Mouse (Mus musculus) stomach, embryonic 16.5 days (tissue): Measurements from ENCODE around the gene Lmln. TPM values are rescaled to one million over a fixed set of nuclear protein-coding genes. Genes with fewer than 3 reads are reported as not detected.

Source experiments
- ATAC-seq: fragments of 200-750 bp; cut with Nextera tagmentation; 2 replicates; pipeline ENCODE4 v1.8.0; 2017; ENCODE audit warnings: moderate number of reproducible peaks, moderate TSS enrichment; ENCODE audit not compliant: insufficient read depth, low FRiP score
- H3K27ac ChIP-seq: fragments of 300-500 bp; sonication (generic); 2 replicates; pipeline ENCODE4 v1.5.1; 2014; ENCODE audit warnings: low read length
- H3K27me3 ChIP-seq: fragments of 300-500 bp; sonication (generic); 2 replicates; pipeline ENCODE4 v1.6.1; 2014; ENCODE audit warnings: low read length, control low read depth, mixed read lengths; ENCODE audit not compliant: control insufficient read depth, insufficient read depth
- H3K36me3 ChIP-seq: fragments of 300-500 bp; sonication (generic); 2 replicates; pipeline ENCODE4 v1.6.1; 2014; ENCODE audit warnings: low read length; ENCODE audit not compliant: control insufficient read depth, insufficient read depth
- H3K4me1 ChIP-seq: fragments of 300-500 bp; sonication (generic); 2 replicates; pipeline ENCODE4 v1.6.1; 2014; ENCODE audit warnings: low read length, control low read depth, mixed read lengths; ENCODE audit not compliant: control insufficient read depth, insufficient read depth
- H3K4me2 ChIP-seq: fragments of 300-500 bp; sonication (generic); 2 replicates; pipeline ENCODE4 v1.6.1; 2014; ENCODE audit warnings: low read depth, low read length, mixed read lengths
- H3K4me3 ChIP-seq: fragments of 300-500 bp; sonication (generic); replicated peaks from 2 replicates; pipeline ENCODE4 v1.5.1; 2014; ENCODE audit warnings: mild to moderate bottlenecking, low read length
- H3K9ac ChIP-seq: fragments of 300-500 bp; sonication (generic); 2 replicates; pipeline ENCODE4 v1.6.1; 2014; ENCODE audit warnings: low read length
- H3K9me3 ChIP-seq: fragments of 300-500 bp; sonication (generic); replicated peaks from 2 replicates; pipeline ENCODE4 v1.6.1; 2016; ENCODE audit warnings: low read length, control low read depth; ENCODE audit not compliant: control insufficient read depth
- WGBS: fragments of 180-500 bp; shearing (Covaris S2); extraction: QIAGEN DNeasy Blood & Tissue Kit; methylation state at CpG from one replicate; pipeline ENCODE4 v1.1.7; 2014; 5-methylcytosine and 5-hydroxymethylcytosine counted together
- polyA plus RNA-seq: library from polyadenylated mRNA; unstranded; fragments of >200 nt; fragmentation: Nextera tagmentation; extraction: Ambion mirVana; gene quantifications from 2 replicates; pipeline ENCODE4 v1.2.1, GENCODE M21; 2015

Gene Lmln
- polyA plus RNA-seq, 1 experiment from 2014 or later, result 2.8 TPM

DNA sequence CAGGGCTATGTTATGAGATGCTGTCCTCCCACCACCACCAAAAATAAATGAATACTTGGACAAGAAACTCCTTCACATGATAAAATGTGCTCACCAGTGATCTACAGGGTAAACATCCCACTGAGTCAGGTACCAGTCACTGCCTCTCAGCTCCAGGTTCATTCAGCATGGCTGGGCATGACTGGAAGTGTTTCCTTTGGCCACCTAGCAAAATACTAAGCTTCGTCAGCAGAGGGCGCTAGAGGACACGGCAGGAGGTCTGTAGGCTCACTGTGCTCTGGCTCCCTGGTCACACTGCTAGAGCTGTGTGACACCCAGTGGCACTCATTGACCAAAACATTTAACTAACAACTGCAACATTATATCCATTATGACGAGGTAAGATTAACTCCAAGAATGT, 38.6 kb upstream of the Lmln start:
- ATAC-seq, result peak; percentile 77
- H3K36me3 ChIP-seq, result no peaks in the 10 kb centered on the region
- H3K9me3 ChIP-seq, result no peaks in the 10 kb centered on the region
- no peaks in the 10 kb centered on the region for H3K27me3 ChIP-seq
- no peak overlapping the region for H3K4me3 ChIP-seq
- WGBS, result 4% methylated on average over 4 of the region's 4 CpGs
- H3K27ac ChIP-seq, result no peak overlapping the region
- H3K4me1 ChIP-seq, result peaks cover 3% of the 10 kb centered on the region; the same call in 1 of the 2 replicates
- no peak overlapping the region for H3K4me2 ChIP-seq
- no peak overlapping the region for H3K9ac ChIP-seq

- no peak overlapping the region for H3K9ac ChIP-seq
- H3K27me3 ChIP-seq, result no peaks in the 10 kb centered on the region
- 0 out of 2 replicates have a peak, but pooled peaks cover 3% of the 10 kb centered on the region for H3K4me1 ChIP-seq
- H3K9me3 ChIP-seq, result no peaks in the 10 kb centered on the region
- no peaks in the 10 kb centered on the region for H3K36me3 ChIP-seq
- 49% methylated on average over 8 of the region's 8 CpGs for WGBS
- no peak overlapping the region for H3K27ac ChIP-seq
- no peak overlapping the region for H3K4me3 ChIP-seq
- no peak overlapping the region for H3K4me2 ChIP-seq
- peak; percentile 56 for ATAC-seq
These were observed 37.7 kb upstream of the Lmln start for GRCm38 (mm10) chr16:33024456-33025104.

DNA sequence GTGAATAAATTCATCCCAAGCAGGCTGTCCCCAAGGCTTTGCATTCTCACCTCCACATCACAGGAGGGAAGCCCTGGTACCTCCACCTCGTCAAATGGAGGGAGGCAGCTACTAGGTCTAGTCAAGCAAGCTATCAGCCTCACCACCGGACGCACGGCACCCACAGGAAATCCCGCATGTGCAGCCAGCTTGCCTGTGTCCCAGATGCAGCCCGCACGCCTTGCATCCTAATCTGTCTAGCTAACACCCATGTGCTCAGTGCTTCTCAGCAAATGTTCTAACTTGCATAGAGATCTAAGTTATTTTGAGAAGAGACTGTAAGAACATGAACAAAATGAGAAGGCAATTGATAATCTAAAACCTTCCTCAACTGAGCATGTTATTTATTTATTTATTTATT, 36.0 kb upstream of the Lmln start:
- no peaks in the 10 kb centered on the region for H3K9me3 ChIP-seq
- H3K4me1 ChIP-seq, result 0 out of 2 replicates have a peak, but pooled peaks cover 3% of the 10 kb centered on the region
- WGBS, result 81% methylated on average over 7 of the region's 7 CpGs
- H3K4me3 ChIP-seq, result no peak overlapping the region
- H3K27ac ChIP-seq, result no peak overlapping the region
- no peaks in the 10 kb centered on the region for H3K36me3 ChIP-seq
- no peaks in the 10 kb centered on the region for H3K27me3 ChIP-seq
- no peak overlapping the region for H3K9ac ChIP-seq
- no peak for ATAC-seq
- no peak overlapping the region for H3K4me2 ChIP-seq

DNA sequence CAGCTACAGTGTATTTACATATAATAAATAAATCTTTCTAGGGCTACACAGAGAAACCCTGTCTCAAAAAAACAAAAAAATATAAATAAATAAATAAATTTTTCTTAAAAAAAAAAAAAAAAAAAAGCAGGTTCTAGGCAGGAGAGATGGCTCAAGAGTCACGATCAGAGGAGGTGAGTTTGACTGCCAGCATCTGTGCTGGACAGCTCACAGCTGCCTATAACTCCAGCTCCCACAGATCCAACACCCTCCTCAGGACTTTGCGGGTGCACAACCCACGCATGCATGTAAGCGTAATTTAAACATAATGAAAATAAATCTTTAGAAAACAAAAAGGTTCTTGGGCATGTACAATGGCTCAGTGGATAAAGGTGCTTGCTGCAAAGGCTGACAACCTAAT, 26.3 kb upstream of the Lmln start:
- Histone ChIP-seq H3K4me3 (no peak overlapping the region), H3K27ac (no peak overlapping the region)

DNA sequence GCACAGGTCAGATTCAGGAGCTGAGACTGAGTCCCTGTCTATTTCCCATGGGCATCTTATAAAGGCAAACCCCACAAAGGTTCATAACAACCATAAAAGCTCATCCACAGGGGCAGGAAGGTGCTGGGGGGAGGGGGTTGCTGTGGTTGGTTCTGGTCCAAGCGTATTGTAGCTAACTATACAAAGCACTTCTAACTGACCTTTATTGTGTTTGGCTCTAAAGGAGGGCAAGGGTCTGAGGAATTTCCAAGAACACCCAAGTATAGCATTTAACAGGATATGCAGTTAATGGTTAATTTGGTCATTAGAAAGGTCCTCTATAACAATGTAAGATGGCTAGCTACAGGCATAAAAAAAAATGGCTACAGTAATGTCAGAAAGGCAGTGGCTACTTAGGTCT, 19.6 kb upstream of the Lmln start:
- H3K27ac ChIP-seq, result no peak overlapping the region
- no peak overlapping the region for H3K4me2 ChIP-seq
- 77% methylated on average over 1 of the region's 1 CpGs for WGBS

More for the DNA sequence above, 26.3 kb upstream of the Lmln start:
- H3K9ac ChIP-seq, result no peak overlapping the region
- H3K36me3 ChIP-seq, result no peaks in the 10 kb centered on the region
- no peaks in the 10 kb centered on the region for H3K9me3 ChIP-seq
- no peak overlapping the region for H3K4me2 ChIP-seq
- H3K4me1 ChIP-seq, result no peaks in the 10 kb centered on the region
- H3K27me3 ChIP-seq, result no peaks in the 10 kb centered on the region
- 65% methylated on average over 4 of the region's 4 CpGs for WGBS
- no peak for ATAC-seq

DNA sequence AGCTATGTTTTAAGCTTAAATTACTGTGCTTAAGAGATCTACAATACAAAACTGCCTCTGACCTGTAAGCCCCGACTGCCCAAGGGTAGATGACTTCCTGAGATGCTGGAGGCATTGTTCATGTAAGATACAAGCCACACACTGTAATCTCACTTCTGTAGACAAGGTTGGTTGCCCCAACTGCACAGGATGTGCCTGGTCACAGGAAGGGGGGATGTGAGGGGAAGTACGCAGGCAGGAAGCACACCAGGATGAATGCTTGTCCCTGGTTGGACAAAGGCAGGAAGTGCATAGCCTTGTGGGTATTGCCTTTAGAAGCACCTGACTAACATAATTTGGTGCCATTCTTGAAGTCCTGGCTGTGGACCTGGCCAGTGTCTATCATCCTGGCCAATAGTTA, 19.1 kb upstream of the Lmln start:
- H3K4me1 ChIP-seq, result no peaks in the 10 kb centered on the region
- no peaks in the 10 kb centered on the region for H3K36me3 ChIP-seq
- no peaks in the 10 kb centered on the region for H3K9me3 ChIP-seq
- no peak overlapping the region for H3K9ac ChIP-seq
- no peak overlapping the region for H3K4me3 ChIP-seq
- ATAC-seq, result no peak
- 75% methylated on average over 2 of the region's 2 CpGs for WGBS
- H3K4me2 ChIP-seq, result no peak overlapping the region
- H3K27ac ChIP-seq, result no peak overlapping the region
- H3K27me3 ChIP-seq, result no peaks in the 10 kb centered on the region

More for the DNA sequence above, 19.6 kb upstream of the Lmln start:
- ATAC-seq, result no peak
- Histone ChIP-seq H3K27me3 (no peaks in the 10 kb centered on the region), H3K9ac (no peak overlapping the region), H3K9me3 (no peaks in the 10 kb centered on the region), H3K4me3 (no peak overlapping the region), H3K4me1 (no peaks in the 10 kb centered on the region), H3K36me3 (no peaks in the 10 kb centered on the region)

DNA sequence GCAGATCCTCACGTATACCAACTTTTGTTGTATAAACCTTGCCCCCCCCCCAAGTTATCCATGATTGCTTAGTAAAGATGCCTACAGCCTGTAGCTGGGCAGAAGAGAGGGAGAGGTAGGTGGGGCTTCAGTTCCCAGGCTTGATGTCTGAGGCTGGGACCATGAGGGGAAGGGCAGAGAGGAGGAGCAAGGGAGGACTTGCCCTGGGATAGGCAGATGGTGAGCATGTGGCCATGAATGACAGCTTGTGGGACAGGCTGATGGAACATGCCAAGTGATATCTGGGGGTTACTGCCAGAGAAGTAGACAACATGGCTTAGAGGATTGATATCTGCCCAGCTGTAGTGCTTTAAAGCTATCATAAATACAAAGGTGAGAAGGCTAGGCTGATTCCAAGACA, 14.3 kb upstream of the Lmln start:
- Histone ChIP-seq H3K4me3 (no peak overlapping the region), H3K27me3 (no peaks in the 10 kb centered on the region), H3K36me3 (no peaks in the 10 kb centered on the region), H3K27ac (no peak overlapping the region), H3K4me1 (no peaks in the 10 kb centered on the region), H3K9ac (no peak overlapping the region), H3K9me3 (no peaks in the 10 kb centered on the region), H3K4me2 (no peak overlapping the region)
- WGBS, result 91% methylated on average over 1 of the region's 1 CpGs
- ATAC-seq, result no peak

DNA sequence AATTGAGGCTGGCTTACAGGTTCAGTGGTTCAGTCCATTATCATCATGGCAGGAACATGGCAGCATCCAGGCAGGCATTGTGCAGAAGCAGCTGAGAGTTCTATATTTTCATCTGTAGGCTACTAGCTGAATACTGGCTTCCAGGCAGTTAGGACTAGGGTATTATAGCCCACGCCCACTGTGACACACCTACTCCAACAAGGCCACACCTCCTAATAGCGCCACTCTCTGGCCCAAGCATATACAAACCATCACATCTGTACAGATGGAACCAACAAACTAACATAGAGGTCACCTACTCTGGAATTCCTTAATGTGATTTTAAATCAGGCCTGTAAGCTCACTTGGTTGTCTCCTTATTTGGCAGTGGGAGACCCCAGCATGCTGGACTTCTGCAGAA, 13.6 kb upstream of the Lmln start:
- H3K9me3 ChIP-seq, result no peaks in the 10 kb centered on the region
- H3K4me1 ChIP-seq, result no peaks in the 10 kb centered on the region
- H3K9ac ChIP-seq, result no peak overlapping the region
- no peak overlapping the region for H3K27ac ChIP-seq
- no peak for ATAC-seq
- 62% methylated on average over 2 of the region's 2 CpGs for WGBS
- H3K4me3 ChIP-seq, result no peak overlapping the region
- no peaks in the 10 kb centered on the region for H3K27me3 ChIP-seq
- H3K36me3 ChIP-seq, result no peaks in the 10 kb centered on the region
- no peak overlapping the region for H3K4me2 ChIP-seq

GRCm38 (mm10) chr16:33049809-33050208, 12.5 kb upstream of the Lmln start:
- H3K9ac ChIP-seq, result no peak overlapping the region
- no peaks in the 10 kb centered on the region for H3K27me3 ChIP-seq
- no peak overlapping the region for H3K4me2 ChIP-seq
- no peak overlapping the region for H3K4me3 ChIP-seq
- H3K4me1 ChIP-seq, result no peaks in the 10 kb centered on the region
- 90% methylated on average over 16 of the region's 16 CpGs for WGBS
- H3K36me3 ChIP-seq, result no peaks in the 10 kb centered on the region
- no peak overlapping the region for H3K27ac ChIP-seq
- no peak for ATAC-seq
- H3K9me3 ChIP-seq, result no peaks in the 10 kb centered on the region
